7 mouse cellular contexts compared by ENCODE assay signal in genomic region chr13:72400677-72401076, GRCm38 (mm10).
DNase-seq lines count a peak whose midpoint lies in the region; ATAC-seq and TF ChIP-seq lines count a peak whose summit lies in the region.

No protein-coding gene starts in this region.

- no peak overlapping the region for H3K27ac ChIP-seq in stomach, embryonic 14.5 days (ENCODE audit: low read length)
- H3K27ac ChIP-seq in stomach, postnatal 0 days (replicated peaks), result no peak overlapping the region

- H3K27me3 ChIP-seq in stomach, embryonic 14.5 days (ENCODE audit: control insufficient read depth, insufficient read depth, low read length), result no peaks in the 10 kb centered on the region
- H3K27me3 ChIP-seq in stomach, postnatal 0 days (ENCODE audit: control insufficient read depth, insufficient read depth, low read length), result no peaks in the 10 kb centered on the region

- H3K4me1 ChIP-seq in stomach, embryonic 14.5 days (ENCODE audit: control insufficient read depth, insufficient read depth, low read length), result 0 out of 2 replicates have a peak, but pooled peaks cover 4% of the 10 kb centered on the region
- H3K4me1 ChIP-seq in stomach, postnatal 0 days (replicated peaks; ENCODE audit: control insufficient read depth, insufficient read depth), result no peaks in the 10 kb centered on the region

- H3K4me2 ChIP-seq in stomach, embryonic 14.5 days (replicated peaks; ENCODE audit: low read depth, low read length), result 0 out of 2 replicates have a peak overlapping the region, but pooled peaks have one; percentile 14
- H3K4me2 ChIP-seq in stomach, postnatal 0 days (replicated peaks; ENCODE audit: low read depth), result no peak overlapping the region

- no peaks in the 10 kb centered on the region for H3K36me3 ChIP-seq in stomach, embryonic 14.5 days (ENCODE audit: control insufficient read depth, insufficient read depth, low read length)
- H3K36me3 ChIP-seq in stomach, postnatal 0 days (ENCODE audit: control insufficient read depth, insufficient read depth, low read length), result no peaks in the 10 kb centered on the region

- DNase-seq in stomach, postnatal 0 days (ENCODE audit: low spot score), result no peak
- peak; percentile 27 to 85 for DNase-seq in left cerebral cortex, adult 8-10 months (ENCODE audit: low spot score in 2 of 2)
- peak; percentile 87 for DNase-seq in telencephalon, adult 2 months (ENCODE audit: low read depth, low spot score)
- no peak for DNase-seq in adrenal gland, adult 2 months

- H3K9ac ChIP-seq in stomach, embryonic 14.5 days (replicated peaks; ENCODE audit: low read depth, low read length), result no peak overlapping the region
- H3K9ac ChIP-seq in stomach, postnatal 0 days (ENCODE audit: low read length), result no peak overlapping the region

- H3K9me3 ChIP-seq in stomach, embryonic 14.5 days (ENCODE audit: control insufficient read depth, low read depth, low read length), result no peaks in the 10 kb centered on the region
- H3K9me3 ChIP-seq in stomach, postnatal 0 days (ENCODE audit: control insufficient read depth, low read length), result no peaks in the 10 kb centered on the region

- ATAC-seq in stomach, embryonic 14.5 days (ENCODE audit: insufficient number of reproducible peaks, insufficient read depth, low FRiP score, low read depth), result peak; percentile 67; the same call in 1 of the 2 replicates
- no peak for ATAC-seq in stomach, postnatal 0 days (ENCODE audit: low FRiP score, low TSS enrichment)
- ATAC-seq in frontal cortex, adult (ENCODE audit: low TSS enrichment), result peak; percentile 97
- ATAC-seq in megakaryocyte progenitor cell, adult 5-6 weeks (replicated peaks; ENCODE audit: poor library complexity), result no peak

- no peak for TF ChIP-seq EP300 in stomach, postnatal 0 days (optimal IDR thresholded peaks at IDR 0.05)

- H3K4me3 ChIP-seq in stomach, embryonic 14.5 days (ENCODE audit: low read depth, low read length), result no peak overlapping the region
- H3K4me3 ChIP-seq in stomach, postnatal 0 days (ENCODE audit: low read depth, low read length), result no peak overlapping the region

- no peak for TF ChIP-seq CTCF in stomach, postnatal 0 days (IDR thresholded peaks at IDR 0.05; ENCODE audit: low read depth)

- WGBS in stomach, embryonic 14.5 days, result 12% methylated on average over 10 of the region's 10 CpGs
- WGBS in stomach, postnatal 0 days, result 17% methylated on average over 10 of the region's 10 CpGs

Comparison
In these comparisons a context has a peak if more than half of its experiments do, and no peak if none do; other contexts are left out.
1. ATAC-seq: peak in stomach, embryonic 14.5 days (single experiment) and frontal cortex, adult (single experiment); none in stomach, postnatal 0 days (single experiment) and megakaryocyte progenitor cell, adult 5-6 weeks (single experiment).
2. DNase-seq: peak in left cerebral cortex, adult 8-10 months (2 of 2) and telencephalon, adult 2 months (single experiment); none in stomach, postnatal 0 days (single experiment) and adrenal gland, adult 2 months (single experiment).